Mouse (Mus musculus) heart, embryonic 12.5 days (tissue): ENCODE data around the gene Cdk5rap1. TPM values are rescaled to one million over a fixed set of nuclear protein-coding genes. Genes with fewer than 3 reads are reported as not detected.
A peak's percentile ranks its signal among the peaks of the same experiment; 100 is the strongest.
"Not testable (repeated sequence)": the region's sequence is repeated elsewhere in the genome, so short reads cannot be mapped to it uniquely, and the experiment has no call there.

Experiments used
- ATAC-seq: fragments of 200-750 bp; cut with Nextera tagmentation; 2 replicates; pipeline ENCODE4 v1.8.0; 2017; ENCODE audit warnings: moderate TSS enrichment, moderate library complexity; ENCODE audit not compliant: insufficient number of reproducible peaks, low FRiP score
- H3K27ac ChIP-seq: fragments of 300-500 bp; sonication (generic); 2 replicates; pipeline ENCODE4 v1.5.1; 2016; ENCODE audit warnings: mild to moderate bottlenecking, moderate library complexity; ENCODE audit not compliant: poor library complexity, severe bottlenecking
- H3K27me3 ChIP-seq: fragments of 300-500 bp; sonication (generic); replicated peaks from 2 replicates; pipeline ENCODE4 v1.6.1; 2016; ENCODE audit warnings: mild to moderate bottlenecking, moderate library complexity
- H3K36me3 ChIP-seq: fragments of 300-500 bp; sonication (generic); 2 replicates; pipeline ENCODE4 v1.6.1; 2016; ENCODE audit warnings: mild to moderate bottlenecking, moderate library complexity
- H3K4me1 ChIP-seq: fragments of 300-500 bp; sonication (generic); replicated peaks from 2 replicates; pipeline ENCODE4 v1.6.1; 2016; ENCODE audit warnings: mild to moderate bottlenecking
- H3K4me2 ChIP-seq: fragments of 300-500 bp; sonication (generic); 2 replicates; pipeline ENCODE4 v1.6.1; 2016; ENCODE audit warnings: mild to moderate bottlenecking, moderate library complexity
- H3K4me3 ChIP-seq: fragments of 300-500 bp; sonication (generic); 2 replicates; pipeline ENCODE4 v1.5.1; 2016; ENCODE audit warnings: mild to moderate bottlenecking
- H3K9ac ChIP-seq: fragments of 300-500 bp; sonication (generic); 2 replicates; pipeline ENCODE4 v1.6.1; 2016; ENCODE audit warnings: mild to moderate bottlenecking, moderate library complexity
- H3K9me3 ChIP-seq: fragments of 300-500 bp; sonication (generic); replicated peaks from 2 replicates; pipeline ENCODE4 v1.6.1; 2016; ENCODE audit warnings: mild to moderate bottlenecking, moderate library complexity
- WGBS: fragments of 180-500 bp; shearing (Covaris S2); methylation state at CpG from one replicate; pipeline ENCODE4 v1.1.7; 2016; 5-methylcytosine and 5-hydroxymethylcytosine counted together
- polyA plus RNA-seq: library from polyadenylated mRNA; unstranded; fragments of >200 nt; fragmentation: Nextera tagmentation; extraction: Ambion mirVana; gene quantifications from 2 replicates; pipeline ENCODE4 v1.2.1, GENCODE M21; 2016

Gene Cdk5rap1
- polyA plus RNA-seq, 1 experiment from 2014 or later = 15.4 TPM

DNA sequence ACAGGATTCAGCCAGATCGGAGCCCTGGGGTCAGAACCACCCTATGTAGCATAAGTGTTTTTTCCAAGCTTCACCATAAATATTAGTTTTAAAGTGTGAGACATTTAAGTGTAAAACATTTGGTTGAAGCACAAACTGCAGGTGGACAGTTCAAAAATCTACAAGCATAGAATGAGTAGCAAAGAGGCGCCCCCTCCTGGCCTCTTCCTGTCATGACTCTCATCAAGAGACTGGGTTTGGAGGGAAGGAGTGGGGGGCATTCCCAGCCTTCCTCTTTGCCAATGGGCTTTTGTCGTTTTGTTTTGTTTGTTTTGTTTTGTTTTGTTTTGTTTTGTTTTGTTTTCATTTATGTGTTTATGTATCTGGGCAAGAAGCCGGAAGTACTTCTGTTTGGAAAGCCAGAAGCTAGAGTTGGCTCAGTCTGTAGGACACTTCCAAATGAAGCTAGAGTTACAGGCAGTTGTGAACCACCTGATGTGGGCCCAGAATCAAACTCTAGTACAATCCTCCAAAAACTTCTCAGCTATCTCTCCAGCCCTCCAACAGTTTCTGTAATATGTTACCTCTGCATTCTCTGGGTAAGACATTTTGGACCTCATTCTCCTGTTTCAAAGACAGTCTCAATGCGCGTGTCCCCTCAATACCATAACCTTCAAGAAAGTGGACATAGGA is 1.3 kb upstream of the Cdk5rap1 start:
- no peak overlapping the region for H3K4me3 ChIP-seq
- peaks cover 13% of the 10 kb centered on the region for H3K4me1 ChIP-seq
- no peaks in the 10 kb centered on the region for H3K9me3 ChIP-seq
- H3K9ac ChIP-seq = no peak overlapping the region
- no peak overlapping the region for H3K27ac ChIP-seq
- no peaks in the 10 kb centered on the region for H3K27me3 ChIP-seq
- H3K36me3 ChIP-seq = peaks cover 39% of the 10 kb centered on the region
- no peak for ATAC-seq
- 58% methylated on average over 6 of the region's 6 CpGs for WGBS
- H3K4me2 ChIP-seq = no peak overlapping the region

DNA sequence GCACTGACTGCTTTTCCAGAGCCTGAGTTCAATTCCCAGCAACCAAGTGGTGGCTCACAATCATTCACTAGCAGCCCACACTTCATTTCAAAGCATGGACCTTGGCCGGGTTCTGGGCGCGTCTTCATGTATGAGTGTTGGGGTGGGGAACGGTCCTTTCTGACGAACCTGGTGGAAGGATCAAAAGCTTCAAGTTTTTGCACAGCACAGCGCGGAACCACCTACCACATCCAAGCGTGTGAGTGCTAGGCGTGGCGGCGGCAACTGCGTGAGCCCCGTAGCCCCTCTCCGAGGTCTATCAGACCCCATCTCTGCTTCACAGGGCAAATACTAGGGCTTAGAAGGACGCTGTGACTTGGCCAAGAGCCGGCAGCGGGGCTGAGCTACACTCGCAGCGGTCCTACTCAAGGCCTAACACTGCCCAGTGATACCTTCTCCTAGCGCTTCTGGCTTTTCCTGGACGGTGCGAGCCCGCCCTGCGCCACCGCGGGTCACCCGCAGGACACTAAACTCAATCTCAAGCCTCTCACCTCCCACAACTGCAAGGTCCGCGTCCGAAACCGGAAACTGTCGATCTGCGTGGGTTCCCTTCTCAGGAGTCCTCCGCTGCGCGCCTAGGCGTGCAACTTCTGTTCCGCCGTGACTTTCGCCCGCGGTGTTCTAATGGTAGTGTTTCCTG is 520 bp downstream of the Cdk5rap1 start:
- no peaks in the 10 kb centered on the region for H3K27me3 ChIP-seq
- peak overlapping the region; percentile 89 for H3K4me3 ChIP-seq
- ATAC-seq = peak; percentile 85
- H3K4me2 ChIP-seq = peak overlapping the region; percentile 91
- no peaks in the 10 kb centered on the region for H3K9me3 ChIP-seq
- H3K27ac ChIP-seq = peak overlapping the region; percentile 97
- WGBS = under 1% methylated on average over 42 of the region's 42 CpGs
- peak overlapping the region; percentile 97 for H3K9ac ChIP-seq
- peaks cover 13% of the 10 kb centered on the region for H3K4me1 ChIP-seq
- H3K36me3 ChIP-seq = peaks cover 42% of the 10 kb centered on the region

DNA sequence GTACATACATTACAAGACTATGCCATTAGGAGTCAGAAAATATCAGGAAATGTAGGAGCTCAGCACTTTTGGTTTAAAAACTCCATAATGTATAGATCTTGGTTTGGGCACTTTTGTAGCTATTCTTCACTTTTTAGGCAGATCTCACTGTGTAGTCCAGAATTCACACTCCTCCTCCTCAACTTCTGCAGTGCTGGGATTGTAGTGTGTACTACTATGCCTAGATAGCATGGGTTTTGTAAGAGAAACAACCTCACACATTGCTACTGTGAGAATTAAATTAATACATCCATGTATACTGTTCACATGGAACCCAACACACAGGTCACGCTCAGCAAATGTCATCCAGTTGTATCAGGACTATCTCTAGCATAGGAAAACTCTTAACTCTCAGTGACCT is 5.3 kb downstream of the Cdk5rap1 start:
- H3K36me3 ChIP-seq = peaks cover 64% of the 10 kb centered on the region
- WGBS = 90% methylated on average over 1 of the region's 1 CpGs

DNA sequence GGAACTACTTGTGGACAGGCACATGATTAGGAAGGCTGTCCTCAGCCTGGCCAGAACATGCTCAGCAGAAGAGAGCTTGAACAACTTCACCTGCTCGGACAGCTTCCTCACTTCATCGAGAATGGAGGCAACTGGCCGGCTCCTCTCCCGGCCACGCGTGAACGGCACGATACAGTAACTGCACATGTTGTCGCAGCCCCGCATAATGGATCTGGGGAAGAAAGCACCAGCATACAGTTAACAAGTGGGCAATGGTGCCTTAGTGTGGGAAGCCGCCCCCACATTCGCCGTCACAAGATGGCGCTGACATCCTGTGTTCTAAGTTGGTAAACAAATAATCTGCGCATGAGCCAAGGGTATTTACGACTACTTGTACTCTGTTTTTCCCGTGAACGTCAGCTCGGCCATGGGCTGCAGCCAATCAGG is 18.8 kb downstream of the Cdk5rap1 start:
- ATAC-seq, H3K4me1 ChIP-seq, H3K9me3 ChIP-seq, H3K27me3 ChIP-seq: not testable (repeated sequence)
- peak overlapping the region; percentile 33 for H3K4me3 ChIP-seq
- WGBS = 74% methylated on average over 15 of the region's 19 CpGs
- peaks cover 29% of the 10 kb centered on the region for H3K36me3 ChIP-seq
- peak overlapping the region; percentile 42; the same call in 1 of the 2 replicates for H3K9ac ChIP-seq
- peak overlapping the region; percentile 13; the same call in 1 of the 2 replicates for H3K27ac ChIP-seq
- peak overlapping the region; percentile 28 for H3K4me2 ChIP-seq

More for the DNA sequence above, 5.3 kb downstream of the Cdk5rap1 start:
- Histone ChIP-seq H3K4me1 (no peaks in the 10 kb centered on the region), H3K27ac (no peak overlapping the region), H3K9me3 (no peaks in the 10 kb centered on the region), H3K27me3 (no peaks in the 10 kb centered on the region), H3K9ac (no peak overlapping the region), H3K4me3 (no peak overlapping the region), H3K4me2 (no peak overlapping the region)
- no peak for ATAC-seq

DNA sequence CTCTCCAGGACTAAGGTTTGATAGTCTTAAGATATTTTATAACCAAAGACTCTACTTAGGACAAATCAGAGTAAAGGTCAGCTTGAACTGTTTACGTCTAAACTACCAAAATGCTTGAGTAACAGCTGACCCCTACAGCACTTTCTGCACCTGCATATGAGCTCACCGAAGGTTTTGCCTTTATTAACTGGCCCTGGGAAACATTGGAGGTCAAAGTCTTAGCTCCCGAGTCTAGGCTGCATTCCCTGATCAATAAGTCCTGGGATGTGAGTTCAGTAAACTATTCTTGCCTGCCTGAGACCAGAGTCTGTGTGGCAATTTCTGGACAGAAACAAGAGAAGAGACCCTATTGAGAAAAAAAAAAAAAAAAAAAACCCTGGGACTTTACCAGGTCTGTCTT is 24.7 kb downstream of the Cdk5rap1 start:
- peaks cover 61% of the 10 kb centered on the region for H3K36me3 ChIP-seq
- no peaks in the 10 kb centered on the region for H3K27me3 ChIP-seq
- H3K9me3 ChIP-seq = no peaks in the 10 kb centered on the region
- no peak for ATAC-seq
- no peak overlapping the region for H3K9ac ChIP-seq
- no peak overlapping the region for H3K4me2 ChIP-seq
- H3K4me3 ChIP-seq = no peak overlapping the region
- WGBS = 85% methylated on average over 3 of the region's 3 CpGs
- no peak overlapping the region for H3K27ac ChIP-seq
- H3K4me1 ChIP-seq = no peaks in the 10 kb centered on the region

DNA sequence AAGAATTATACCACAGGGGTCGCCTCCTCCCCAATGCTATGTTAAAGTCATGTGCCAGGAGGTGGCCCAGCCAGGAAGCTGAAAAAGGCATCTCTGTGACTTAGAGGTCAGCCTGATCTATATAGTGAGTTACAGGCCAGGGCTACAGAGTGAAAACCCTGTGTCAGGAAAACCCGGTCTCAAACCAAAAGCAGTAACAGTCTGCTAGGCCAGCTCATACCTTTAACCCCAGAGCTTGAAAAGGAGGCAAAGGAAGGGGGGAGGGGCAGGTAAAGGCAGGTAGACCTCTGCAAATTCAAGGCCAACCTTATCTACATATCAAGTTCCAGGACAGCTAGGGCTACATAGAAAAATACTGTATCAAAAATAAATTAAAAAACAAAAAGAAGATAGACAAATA is 33.5 kb downstream of the Cdk5rap1 start:
- ATAC-seq = no peak
- H3K4me2 ChIP-seq = no peak overlapping the region
- H3K27me3 ChIP-seq = no peaks in the 10 kb centered on the region
- no peak overlapping the region for H3K27ac ChIP-seq
- peaks cover 46% of the 10 kb centered on the region for H3K36me3 ChIP-seq
- 64% methylated on average over 2 of the region's 2 CpGs for WGBS
- no peak overlapping the region for H3K9ac ChIP-seq
- H3K4me3 ChIP-seq = no peak overlapping the region
- H3K9me3 ChIP-seq = no peaks in the 10 kb centered on the region
- no peaks in the 10 kb centered on the region for H3K4me1 ChIP-seq

DNA sequence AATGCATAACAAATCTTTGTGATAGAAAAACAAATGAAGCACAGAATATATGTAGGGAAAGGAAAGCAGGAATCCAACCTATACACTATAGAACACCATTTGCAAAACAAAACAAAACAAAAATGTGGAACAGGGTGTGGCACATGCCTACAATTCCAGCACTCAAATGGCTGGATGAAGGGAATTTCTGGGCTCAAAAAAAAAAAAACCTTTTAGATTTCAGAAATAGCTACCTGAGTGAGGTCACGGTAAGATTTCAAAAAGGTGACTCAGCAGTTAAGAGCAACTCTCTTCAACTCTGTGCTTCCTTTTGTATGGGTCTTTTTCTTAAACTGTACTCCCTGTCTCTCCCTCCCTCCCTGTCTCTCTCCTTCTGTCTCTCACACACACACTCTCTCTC is 34.6 kb downstream of the Cdk5rap1 start:
- H3K27me3 ChIP-seq = no peaks in the 10 kb centered on the region
- ATAC-seq = no peak
- no peak overlapping the region for H3K4me2 ChIP-seq
- no peaks in the 10 kb centered on the region for H3K4me1 ChIP-seq
- 0 out of 2 replicates have a peak, but pooled peaks cover 4% of the 10 kb centered on the region for H3K9me3 ChIP-seq
- H3K9ac ChIP-seq = no peak overlapping the region
- no peak overlapping the region for H3K27ac ChIP-seq
- no peak overlapping the region for H3K4me3 ChIP-seq
- H3K36me3 ChIP-seq = peaks cover 44% of the 10 kb centered on the region
- WGBS = 75% methylated on average over 1 of the region's 1 CpGs

DNA sequence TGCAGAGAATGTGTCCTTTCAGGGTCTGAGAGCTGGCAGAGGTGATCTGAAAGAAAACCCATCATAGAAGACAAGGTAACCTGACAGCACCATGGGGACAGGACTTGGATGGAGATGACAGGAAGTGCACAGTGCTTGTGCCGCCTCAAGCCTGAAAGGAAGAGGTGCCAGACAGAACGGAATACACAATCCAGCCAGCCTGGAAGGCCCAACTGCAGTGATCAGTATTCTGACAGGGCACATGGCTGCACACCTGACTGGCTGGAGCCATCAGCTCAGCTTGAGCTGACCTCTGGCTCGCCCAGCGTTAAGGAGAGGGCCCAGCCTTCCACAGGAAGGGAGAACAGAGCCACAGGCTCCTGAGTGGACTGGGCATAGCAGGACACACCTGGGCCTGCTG is 37.2 kb downstream of the Cdk5rap1 start:
- no peak overlapping the region for H3K4me3 ChIP-seq
- peaks cover 19% of the 10 kb centered on the region for H3K36me3 ChIP-seq
- H3K4me2 ChIP-seq = no peak overlapping the region
- no peaks in the 10 kb centered on the region for H3K4me1 ChIP-seq
- no peaks in the 10 kb centered on the region for H3K27me3 ChIP-seq
- WGBS = 73% methylated on average over 4 of the region's 4 CpGs
- ATAC-seq = no peak
- H3K9me3 ChIP-seq = 0 out of 2 replicates have a peak, but pooled peaks cover 4% of the 10 kb centered on the region
- no peak overlapping the region for H3K27ac ChIP-seq
- H3K9ac ChIP-seq = no peak overlapping the region

DNA sequence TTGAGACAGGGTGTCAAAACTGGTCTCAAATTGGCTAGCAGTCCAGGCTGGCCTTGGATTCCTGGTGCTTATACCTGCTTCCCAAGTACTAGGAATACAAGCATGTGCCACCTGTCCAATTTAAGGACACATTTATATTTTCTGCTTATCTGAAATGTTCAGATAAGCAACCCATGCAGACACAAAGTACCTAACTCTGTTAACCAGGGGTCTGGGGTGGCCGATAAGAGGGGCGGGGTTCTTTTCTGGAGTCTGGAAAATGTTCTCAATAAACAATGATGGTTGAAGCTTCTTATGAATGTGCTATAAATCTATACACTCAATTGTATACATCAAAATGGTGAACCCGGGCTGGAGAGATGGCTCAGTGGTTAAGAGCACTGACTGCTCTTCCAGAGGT is 46.0 kb downstream of the Cdk5rap1 start:
- no peaks in the 10 kb centered on the region for H3K4me1 ChIP-seq
- 79% methylated on average over 3 of the region's 3 CpGs for WGBS
- H3K4me3 ChIP-seq = no peak overlapping the region
- no peak overlapping the region for H3K27ac ChIP-seq
- H3K9ac ChIP-seq = no peak overlapping the region
- no peak for ATAC-seq
- H3K36me3 ChIP-seq = no peaks in the 10 kb centered on the region
- 0 out of 2 replicates have a peak, but pooled peaks cover 4% of the 10 kb centered on the region for H3K9me3 ChIP-seq
- no peaks in the 10 kb centered on the region for H3K27me3 ChIP-seq
- no peak overlapping the region for H3K4me2 ChIP-seq

DNA sequence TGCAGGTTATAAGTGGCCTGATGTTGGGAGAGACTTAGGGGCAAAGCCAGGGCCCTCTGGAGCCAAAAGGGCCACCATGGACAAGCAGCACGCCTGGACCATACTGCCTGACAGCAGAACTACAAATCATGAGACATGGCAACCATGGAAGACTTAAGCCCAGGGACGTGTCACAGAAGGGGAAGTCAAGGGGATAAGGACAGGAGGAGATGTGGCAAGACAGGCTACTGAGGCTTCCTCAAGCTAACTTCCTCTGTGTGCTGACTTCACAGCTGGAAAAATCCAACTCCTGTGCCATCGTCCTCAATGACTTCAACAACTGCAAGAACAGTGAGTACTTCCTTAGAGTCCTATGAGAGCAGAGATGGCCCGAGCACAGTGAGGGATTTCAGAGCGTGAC is 59.0 kb downstream of the Cdk5rap1 start:
- not testable (repeated sequence) for H3K9me3 ChIP-seq, H3K27ac ChIP-seq, ATAC-seq, H3K4me2 ChIP-seq, H3K36me3 ChIP-seq, H3K4me3 ChIP-seq, H3K9ac ChIP-seq, H3K27me3 ChIP-seq, H3K4me1 ChIP-seq
- 66% methylated on average over 5 of the region's 5 CpGs for WGBS

DNA sequence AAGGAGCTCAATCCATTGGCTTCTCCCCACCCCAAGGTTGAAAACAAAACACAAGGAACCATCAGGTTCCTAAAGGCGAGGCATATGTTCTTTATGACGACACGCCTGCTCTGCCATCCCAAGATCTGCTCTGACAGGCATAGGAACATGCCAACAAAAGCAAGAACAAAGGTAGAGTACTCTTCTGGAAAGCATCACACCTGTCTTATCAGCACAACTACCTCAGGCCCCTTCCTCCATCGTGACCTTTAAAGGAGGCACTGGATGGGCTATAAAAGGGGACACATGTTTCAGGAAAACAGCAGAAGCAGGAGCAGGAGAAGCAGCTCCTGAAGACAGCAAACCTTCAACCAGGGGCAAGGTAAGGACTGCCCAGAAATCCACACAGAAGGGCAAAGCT is 65.9 kb downstream of the Cdk5rap1 start, which contains the start of gene Bpifb9b:
Gene Bpifb9b (plus strand): TSS at position 301 of the 400 bp plus-strand sequence.
- not testable (repeated sequence) for H3K27me3 ChIP-seq, H3K4me1 ChIP-seq, H3K9ac ChIP-seq, ATAC-seq, H3K36me3 ChIP-seq, H3K9me3 ChIP-seq, H3K27ac ChIP-seq, H3K4me3 ChIP-seq, H3K4me2 ChIP-seq
- 70% methylated on average over 4 of the region's 4 CpGs for WGBS
